Mouse (Mus musculus): ENCODE results near the gene Tgfb1. TPM values are rescaled to one million over a fixed set of nuclear protein-coding genes. Genes with fewer than 3 reads are reported as not detected.

Tgfb1 gene
- total RNA-seq, 2 experiments from 2014 or later = 35.7 to 237 TPM

DNA sequence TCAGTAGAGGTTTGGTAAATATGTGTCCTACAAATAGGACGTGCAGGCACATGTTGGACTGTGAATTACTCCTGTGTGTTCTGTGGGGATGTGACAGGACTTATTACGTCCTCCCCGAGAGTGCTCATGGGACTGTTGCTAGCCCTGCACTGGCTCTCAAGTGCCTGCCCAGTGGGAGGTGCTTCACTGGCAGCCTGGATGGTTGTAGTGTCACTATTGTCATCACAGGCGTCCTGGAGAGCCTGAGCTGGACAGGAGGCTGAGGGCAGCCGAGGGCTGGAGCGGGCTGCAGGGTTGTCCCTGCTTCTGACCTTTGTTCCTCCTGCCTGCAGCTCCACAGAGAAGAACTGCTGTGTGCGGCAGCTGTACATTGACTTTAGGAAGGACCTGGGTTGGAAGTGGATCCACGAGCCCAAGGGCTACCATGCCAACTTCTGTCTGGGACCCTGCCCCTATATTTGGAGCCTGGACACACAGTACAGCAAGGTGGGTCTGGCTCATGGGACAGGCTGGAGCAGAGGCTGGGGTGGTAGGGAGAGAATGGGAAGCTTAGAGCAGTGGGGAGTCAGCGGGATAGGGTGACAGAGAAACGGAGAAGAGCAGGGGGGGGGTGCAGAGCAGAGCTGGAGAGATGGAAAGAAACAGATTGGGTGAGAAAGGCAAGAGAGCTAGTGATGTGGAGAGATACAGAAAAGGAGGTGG is 17.1 kb downstream of the Tgfb1 start:
- no peak for ATAC-seq (replicated peaks; ENCODE audit: poor library complexity)

DNA sequence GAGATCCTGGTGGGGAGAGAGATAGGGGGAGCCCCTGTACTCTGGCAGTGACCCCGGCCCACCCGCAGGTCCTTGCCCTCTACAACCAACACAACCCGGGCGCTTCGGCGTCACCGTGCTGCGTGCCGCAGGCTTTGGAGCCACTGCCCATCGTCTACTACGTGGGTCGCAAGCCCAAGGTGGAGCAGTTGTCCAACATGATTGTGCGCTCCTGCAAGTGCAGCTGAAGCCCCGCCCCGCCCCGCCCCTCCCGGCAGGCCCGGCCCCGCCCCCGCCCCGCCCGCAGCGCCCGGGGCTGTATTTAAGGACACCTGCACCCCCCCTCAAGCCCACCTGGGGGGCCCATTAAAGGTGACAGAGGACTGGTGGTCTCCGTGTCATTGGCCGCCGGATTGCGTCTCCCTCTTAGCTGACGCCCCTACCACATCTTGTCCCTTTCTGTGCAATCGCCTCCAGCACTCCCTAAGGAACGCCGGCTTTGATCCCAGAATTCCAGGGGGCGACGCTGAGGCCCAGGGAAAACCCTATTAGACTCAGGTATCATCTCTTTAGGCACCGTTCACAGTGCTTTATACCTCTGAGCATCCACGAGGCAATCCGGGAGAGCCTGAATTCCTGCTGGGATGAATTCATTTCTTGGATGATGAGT is 18.0 kb downstream of the Tgfb1 start:
- no peak for ATAC-seq (replicated peaks; ENCODE audit: poor library complexity)

DNA sequence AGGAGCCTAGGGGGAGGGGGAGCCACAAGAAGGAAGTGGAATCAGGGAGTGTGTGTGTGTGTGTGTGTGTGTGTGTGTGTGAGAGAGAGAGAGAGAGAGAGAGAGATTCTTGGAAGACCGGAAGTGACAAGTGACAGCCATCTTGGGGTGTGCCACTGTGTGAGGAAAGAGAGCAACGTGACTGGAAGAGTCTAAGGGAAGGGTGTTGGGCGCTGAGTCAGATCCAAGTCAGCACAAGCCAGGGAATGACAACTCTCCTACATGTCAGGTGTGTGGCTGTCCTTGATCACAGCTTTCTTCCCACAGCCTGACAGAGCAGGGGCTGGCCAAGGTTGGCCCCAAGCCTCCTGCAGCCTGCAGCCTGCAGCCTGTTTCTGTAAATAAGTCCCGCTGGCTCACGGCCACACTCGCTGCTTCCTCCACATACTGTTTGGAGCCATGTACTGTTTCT is 19.0 kb downstream of the Tgfb1 start:
- peak; percentile 5; the same call in 1 of the 2 replicates for ATAC-seq (replicated peaks; ENCODE audit: poor library complexity)

DNA sequence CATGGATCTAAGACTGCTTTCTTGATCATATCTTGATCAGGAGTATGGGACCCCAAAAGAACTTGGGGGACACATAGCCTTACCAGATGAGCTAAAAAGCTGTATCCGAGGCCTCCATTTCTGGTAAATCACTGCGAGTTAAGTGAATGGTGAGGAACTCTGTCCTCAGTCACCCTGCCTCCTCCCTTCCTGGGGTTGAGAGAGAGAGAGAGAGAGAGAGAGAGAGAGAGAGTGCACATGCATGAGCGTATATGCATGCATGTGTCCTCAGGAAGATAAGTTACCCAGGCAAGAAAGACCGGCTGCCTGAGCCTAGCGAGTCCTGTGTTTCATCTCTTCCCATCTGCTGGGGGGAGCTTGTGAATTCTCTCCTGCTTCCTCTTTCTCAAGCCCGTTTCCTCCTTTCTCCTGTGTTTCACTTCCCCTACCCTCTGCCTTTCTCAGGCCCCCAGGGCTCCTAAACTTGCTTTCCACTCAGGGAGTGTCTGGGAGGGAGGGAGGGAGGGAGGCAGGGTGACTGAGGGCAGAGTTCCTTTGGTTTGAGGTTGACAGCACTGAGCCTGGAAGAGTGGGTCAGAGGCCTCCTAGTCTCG is 19.9 kb downstream of the Tgfb1 start:
- ATAC-seq (replicated peaks; ENCODE audit: poor library complexity) = peak; percentile 46

DNA sequence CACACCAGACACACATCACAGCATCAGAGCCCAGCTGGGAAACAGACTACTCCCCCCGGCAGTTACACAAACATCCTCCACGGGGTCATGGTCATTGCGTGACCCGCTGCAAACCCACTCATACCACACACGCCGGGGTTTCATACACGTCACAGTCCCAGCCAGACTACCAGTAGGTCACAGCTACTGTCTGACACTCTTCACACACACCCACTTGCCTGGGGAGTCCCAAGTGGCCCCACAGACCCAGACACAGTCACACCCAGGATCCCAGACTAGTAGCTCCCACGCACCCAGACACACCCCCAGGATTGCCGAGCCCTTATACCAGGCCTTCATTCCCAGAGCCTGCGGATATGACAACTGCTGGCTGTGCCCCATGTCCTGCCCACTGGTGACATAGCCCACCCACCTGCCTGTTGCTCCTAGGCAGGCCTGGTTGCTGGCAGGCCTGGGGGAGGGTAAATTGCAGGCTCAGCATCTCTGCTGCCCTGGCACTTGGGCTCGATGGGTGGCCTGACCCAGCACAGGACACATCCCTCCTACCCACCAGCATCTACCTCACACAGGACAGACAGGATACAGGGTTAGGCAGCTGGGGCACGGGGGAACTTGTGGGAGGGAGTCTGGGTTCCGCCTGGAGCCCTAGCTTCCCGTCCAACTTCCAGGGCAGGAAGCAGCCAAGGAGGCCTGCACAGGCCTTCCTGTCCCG is 20.9 kb downstream of the Tgfb1 start:
- ATAC-seq (replicated peaks; ENCODE audit: poor library complexity) = no peak

DNA sequence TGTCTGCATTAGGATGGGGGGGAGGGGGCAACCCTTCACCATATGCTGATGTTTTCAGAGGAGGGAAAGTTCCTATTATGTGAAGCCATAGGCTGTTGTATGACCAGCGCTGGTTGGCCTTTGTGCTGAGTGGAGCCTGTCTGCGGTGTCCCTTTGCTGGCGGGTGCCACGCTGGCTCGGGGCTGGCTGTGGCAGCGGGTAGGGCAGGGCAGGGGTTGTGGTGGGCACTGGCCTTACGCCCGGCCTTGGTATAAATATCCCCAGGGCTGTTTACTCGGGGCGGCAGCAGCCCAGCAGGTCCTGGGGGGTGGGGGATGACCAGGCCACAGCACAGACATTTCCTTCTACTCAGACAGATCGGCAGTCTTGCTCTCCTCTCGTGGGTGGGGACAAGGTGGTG is 23.2 kb downstream of the Tgfb1 start:
- ATAC-seq (replicated peaks; ENCODE audit: poor library complexity) = 0 out of 2 replicates have a peak, but pooled peaks have one; percentile 2

DNA sequence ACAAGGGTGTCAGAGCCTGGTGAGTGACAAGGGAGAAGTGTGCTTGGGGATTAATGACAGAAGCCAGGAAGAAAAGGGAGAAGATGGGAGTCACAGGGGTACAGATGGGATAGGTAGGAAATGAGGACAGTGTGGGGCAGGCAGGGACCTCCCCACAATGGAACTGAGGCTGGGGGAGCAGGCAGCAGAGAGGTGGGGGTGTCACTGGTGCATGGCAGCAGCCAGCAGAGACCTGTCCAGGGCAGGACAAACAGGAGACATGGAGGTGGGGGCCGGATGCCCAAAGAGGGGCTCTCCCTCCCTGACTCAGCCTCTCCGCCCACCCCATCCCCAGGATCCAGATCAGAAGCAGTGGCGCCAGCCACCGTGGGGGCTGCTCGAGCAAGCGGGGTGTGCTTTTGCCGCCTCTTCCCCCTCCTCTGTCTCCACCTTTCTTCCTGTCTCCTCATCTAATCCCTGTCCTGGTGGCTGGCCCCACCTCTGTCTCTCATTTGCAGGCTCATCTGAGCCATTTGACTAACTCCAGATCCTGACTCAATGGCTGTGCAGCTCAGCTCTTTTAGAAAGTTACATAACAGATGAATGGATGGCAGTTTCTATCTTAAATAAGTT is 23.8 kb downstream of the Tgfb1 start:
- no peak for ATAC-seq (replicated peaks; ENCODE audit: poor library complexity)

- ATAC-seq (replicated peaks; ENCODE audit: poor library complexity) = no peak
These were observed 24.4 kb downstream of the Tgfb1 start for GRCm38 (mm10) chr7:25711165-25711564.

DNA sequence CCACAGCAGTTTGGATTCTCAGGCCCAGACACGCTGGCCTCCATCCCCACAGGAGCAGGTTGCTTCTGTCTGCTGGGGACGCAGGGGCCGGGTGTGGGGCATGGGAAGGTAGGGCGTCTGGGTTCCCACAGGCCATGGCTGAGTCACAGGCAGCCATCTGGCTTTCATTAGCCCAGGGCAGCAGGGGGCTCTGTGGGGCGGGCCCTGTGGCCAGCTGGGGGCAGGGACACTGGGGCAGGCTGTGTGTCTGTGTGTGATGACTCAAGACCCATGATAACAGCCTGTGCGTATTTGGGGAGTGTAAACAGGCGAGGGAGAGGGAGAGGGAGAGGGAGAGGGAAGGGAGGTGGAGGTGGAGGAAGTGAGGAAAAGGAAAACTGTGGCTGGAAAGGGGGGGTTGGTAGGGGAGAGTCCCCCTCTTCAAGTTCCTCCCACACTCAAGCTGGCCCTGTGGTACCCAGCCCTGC is 25.0 kb downstream of the Tgfb1 start:
- peak; percentile 57 for ATAC-seq (replicated peaks; ENCODE audit: poor library complexity)

- ATAC-seq (replicated peaks; ENCODE audit: poor library complexity) = no peak
These were observed 26.0 kb downstream of the Tgfb1 start for GRCm38 (mm10) chr7:25712801-25713200.

DNA sequence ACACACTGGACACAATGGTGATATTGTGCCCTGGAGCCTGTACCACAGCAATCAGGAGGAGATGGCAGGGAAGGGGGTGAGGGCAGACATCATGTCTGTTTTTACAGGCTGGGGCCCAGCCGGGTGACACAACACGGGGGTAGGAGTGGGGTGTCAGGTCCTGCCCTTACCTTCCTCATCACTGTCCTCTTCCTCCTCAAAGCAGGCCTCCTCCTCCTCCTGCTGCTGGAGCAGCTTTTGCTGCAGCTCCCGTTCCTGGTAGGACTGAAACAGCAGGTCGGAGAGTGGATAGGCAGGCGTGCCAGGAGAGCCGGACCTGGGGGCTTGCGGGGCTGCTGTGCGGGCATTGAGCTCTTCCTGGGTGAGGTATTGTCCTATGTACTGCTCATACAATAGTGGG is 27.8 kb downstream of the Tgfb1 start:
- no peak for ATAC-seq (replicated peaks; ENCODE audit: poor library complexity)

GRCm38 (mm10) chr7:25715731-25716271 is 29.0 kb downstream of the Tgfb1 start:
- ATAC-seq (replicated peaks; ENCODE audit: poor library complexity) = no peak

DNA sequence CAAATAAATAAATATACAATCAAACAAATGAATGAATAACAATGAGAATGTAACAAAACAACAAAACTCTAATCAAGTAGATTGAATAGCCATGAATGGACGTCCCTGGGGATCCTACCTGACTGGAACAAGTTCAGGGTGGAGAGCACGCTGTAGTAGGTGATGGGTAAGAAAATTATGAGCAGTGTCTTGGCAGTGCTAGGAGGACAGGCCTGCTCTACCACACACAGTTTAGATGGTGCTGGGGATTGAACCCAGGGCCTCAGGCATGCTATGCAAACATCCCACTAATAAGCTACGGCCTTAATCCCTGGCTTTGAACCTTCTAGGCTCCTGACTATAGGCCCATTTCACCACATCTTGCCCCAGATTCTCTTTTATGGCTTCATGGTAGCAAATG is 30.7 kb downstream of the Tgfb1 start:
- ATAC-seq (replicated peaks; ENCODE audit: poor library complexity) = no peak

- ATAC-seq (replicated peaks; ENCODE audit: poor library complexity) = peak; percentile 67
These were observed 32.1 kb downstream of the Tgfb1 start, which contains the start of gene Ccdc97 for GRCm38 (mm10) chr7:25718788-25719417. Ccdc97 (minus strand) TSS chr7:25719088.

DNA sequence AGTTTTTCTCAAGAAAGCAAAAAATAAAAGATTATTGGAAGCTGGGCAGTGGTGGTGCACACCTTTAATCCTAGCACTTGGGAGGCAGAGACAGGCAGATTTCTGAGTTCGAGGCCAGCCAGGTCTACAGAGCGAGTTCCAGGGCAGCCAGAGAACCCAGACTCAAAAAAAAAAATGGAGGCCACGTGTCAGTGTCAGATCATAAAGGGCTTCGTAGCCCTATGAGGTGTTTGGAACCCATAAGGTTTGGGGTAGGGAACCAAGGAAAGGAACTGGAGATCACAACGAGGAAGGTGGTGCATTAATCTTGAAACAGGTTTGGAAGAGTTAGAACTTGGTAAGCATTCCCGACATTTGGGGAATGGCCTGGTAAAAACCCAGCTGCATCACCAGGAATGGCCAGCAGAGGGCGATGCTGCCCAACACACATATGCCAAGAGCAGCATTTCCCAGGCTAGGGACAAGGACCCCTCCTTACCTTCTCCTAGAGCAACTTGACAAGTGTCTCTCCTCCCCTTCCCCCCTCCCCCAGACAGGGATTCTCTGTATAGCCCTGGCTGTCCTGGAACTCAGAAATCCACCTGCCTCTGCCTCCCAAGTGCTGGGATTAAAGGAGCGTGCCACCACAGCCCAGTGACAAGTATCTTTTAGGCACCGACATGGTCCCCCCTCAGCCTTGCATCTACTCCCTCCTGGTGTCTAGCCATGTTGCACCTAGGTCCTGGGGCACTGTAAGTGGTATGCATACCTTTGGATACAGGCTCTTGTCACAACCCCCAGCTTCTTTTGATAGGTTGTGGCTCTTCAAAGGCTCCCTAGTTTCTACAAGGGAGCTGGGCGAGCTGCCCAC is 33.2 kb downstream of the Tgfb1 start:
- ATAC-seq (replicated peaks; ENCODE audit: poor library complexity) = peak; percentile 49

DNA sequence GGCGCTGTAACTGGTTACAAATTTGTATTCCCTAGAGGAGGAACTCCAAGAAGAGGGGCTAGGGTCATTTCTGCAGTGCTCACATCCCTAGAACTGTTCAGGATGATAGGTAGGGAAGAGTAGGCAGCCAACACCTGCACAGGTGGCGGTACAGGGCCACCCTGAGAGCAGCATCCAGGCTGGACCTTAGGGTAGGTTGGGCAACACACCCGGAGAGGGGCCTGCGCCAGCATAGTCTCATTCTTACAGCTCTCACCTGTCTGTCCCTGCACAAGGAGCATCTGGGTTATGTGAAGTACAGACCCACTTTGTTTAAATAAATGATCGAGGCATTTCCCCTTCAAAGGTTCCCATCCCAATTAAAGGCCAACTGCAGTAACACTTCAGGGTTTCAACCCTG is 34.0 kb downstream of the Tgfb1 start:
- no peak for ATAC-seq (replicated peaks; ENCODE audit: poor library complexity)

DNA sequence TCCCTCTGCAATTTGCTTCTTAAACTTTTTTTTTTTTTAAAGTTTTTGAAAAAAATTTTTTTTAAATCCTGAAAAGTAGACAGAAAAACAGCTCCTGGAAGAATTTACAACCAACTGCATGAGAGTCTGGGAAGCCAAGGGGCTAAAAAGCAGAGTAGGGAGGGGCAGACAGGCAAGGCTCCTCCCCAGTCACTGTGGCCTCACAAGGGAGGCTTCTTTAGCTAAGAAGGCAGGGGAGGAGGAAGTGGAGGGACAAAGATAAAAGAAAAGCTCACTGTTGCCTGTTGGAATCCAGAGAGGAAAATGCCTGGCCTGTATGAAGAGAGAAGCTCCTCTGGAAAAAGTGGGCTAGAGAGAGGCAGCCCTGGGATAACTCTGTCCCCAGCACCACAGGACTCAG is 35.0 kb downstream of the Tgfb1 start:
- ATAC-seq (replicated peaks; ENCODE audit: poor library complexity) = peak; percentile 25

DNA sequence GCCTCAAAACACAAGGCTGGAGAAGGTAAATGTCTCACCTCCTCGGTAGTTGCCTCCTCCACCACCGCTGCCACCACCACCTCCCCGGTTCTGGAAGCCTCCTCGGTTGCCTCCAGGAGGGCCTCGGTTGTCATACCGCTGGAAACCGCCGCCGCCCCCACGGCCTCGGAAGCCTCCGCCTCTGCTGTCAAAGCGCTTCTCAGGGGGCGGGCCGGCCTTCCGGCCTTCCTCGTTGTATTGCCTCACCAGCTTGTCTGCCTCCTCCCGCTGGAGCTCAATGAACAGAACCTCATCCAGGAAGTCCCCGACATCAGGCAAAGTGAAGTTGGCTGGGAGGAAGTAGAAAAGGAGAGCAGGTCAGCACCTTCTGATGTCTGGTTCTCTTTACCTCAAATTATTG is 39.1 kb downstream of the Tgfb1 start:
- ATAC-seq (replicated peaks; ENCODE audit: poor library complexity) = no peak

- ATAC-seq (replicated peaks; ENCODE audit: poor library complexity) = no peak
These were observed 41.0 kb downstream of the Tgfb1 start for GRCm38 (mm10) chr7:25727800-25728199.
